Mouse (Mus musculus) left cerebral cortex, adult 8-10 months (tissue): ENCODE results near the gene Ap5b1. TPM values are rescaled to one million over a fixed set of nuclear protein-coding genes. Genes with fewer than 3 reads are reported as not detected.

Experiments used
- DNase-seq, 2 experiments: peaks; one replicate each; pipeline ENCODE4 v3.0.0; 2022; ENCODE audit warnings: low spot score in 2 of 2
- total RNA-seq, 4 experiments: library from RNA; stranded (reverse); gene quantifications; 2 replicates each; pipeline ENCODE4 v1.2.4; 2022

Ap5b1 gene
- total RNA-seq, 4 experiments from 2014 or later = 6.9 to 9.1 (median 7.8) TPM

GRCm38 (mm10) chr19:5566316-5566715, 1.5 kb upstream of the Ap5b1 start:
- DNase-seq = no peak

GRCm38 (mm10) chr19:5567180-5567533, 668 bp upstream of the Ap5b1 start:
- no peak for DNase-seq

GRCm38 (mm10) chr19:5568470-5569140, 780 bp downstream of the Ap5b1 start:
- DNase-seq = peak; percentile 49 to 68

- DNase-seq = no peak
Measured at GRCm38 (mm10) chr19:5569521-5569920, 1.7 kb downstream of the Ap5b1 start.

GRCm38 (mm10) chr19:5570353-5571246, 2.8 kb downstream of the Ap5b1 start:
- DNase-seq = no peak

GRCm38 (mm10) chr19:5571831-5572230, 4.0 kb downstream of the Ap5b1 start:
- DNase-seq = no peak

GRCm38 (mm10) chr19:5572331-5573125, 4.7 kb downstream of the Ap5b1 start:
- peak; percentile 69 to 89 for DNase-seq

- no peak for DNase-seq
Measured at GRCm38 (mm10) chr19:5575336-5575735, 7.5 kb downstream of the Ap5b1 start.

- DNase-seq = no peak
Measured at GRCm38 (mm10) chr19:5579971-5580370, 12.1 kb downstream of the Ap5b1 start.

GRCm38 (mm10) chr19:5580776-5581175, 13.0 kb downstream of the Ap5b1 start:
- no peak for DNase-seq

- DNase-seq = no peak
Measured at GRCm38 (mm10) chr19:5581995-5582394, 14.2 kb downstream of the Ap5b1 start.

GRCm38 (mm10) chr19:5589159-5589558, 21.3 kb downstream of the Ap5b1 start:
- DNase-seq = no peak

GRCm38 (mm10) chr19:5591888-5592287, 24.1 kb downstream of the Ap5b1 start:
- DNase-seq = no peak

GRCm38 (mm10) chr19:5599224-5599623, 31.4 kb downstream of the Ap5b1 start:
- no peak for DNase-seq

GRCm38 (mm10) chr19:5601752-5602541, 34.1 kb downstream of the Ap5b1 start, which contains the start of gene Rnaseh2c:
Gene Rnaseh2c (plus strand): TSS chr19:5601873.
- DNase-seq = peak; percentile 67 to 73

- DNase-seq = no peak
Measured at GRCm38 (mm10) chr19:5603664-5604063, 35.8 kb downstream of the Ap5b1 start.

- peak in 1 of 2 experiments; percentile 49 for DNase-seq
Measured at GRCm38 (mm10) chr19:5605126-5605525, 37.3 kb downstream of the Ap5b1 start.

- DNase-seq = no peak
Measured at GRCm38 (mm10) chr19:5606196-5606595, 38.4 kb downstream of the Ap5b1 start.

GRCm38 (mm10) chr19:5607705-5608410, 40.0 kb downstream of the Ap5b1 start:
- no peak for DNase-seq

- no peak for DNase-seq
Measured at GRCm38 (mm10) chr19:5608707-5609106, 40.9 kb downstream of the Ap5b1 start.
